Mouse (Mus musculus): Measurements from ENCODE around the gene Egflam.

Egflam gene

DNA sequence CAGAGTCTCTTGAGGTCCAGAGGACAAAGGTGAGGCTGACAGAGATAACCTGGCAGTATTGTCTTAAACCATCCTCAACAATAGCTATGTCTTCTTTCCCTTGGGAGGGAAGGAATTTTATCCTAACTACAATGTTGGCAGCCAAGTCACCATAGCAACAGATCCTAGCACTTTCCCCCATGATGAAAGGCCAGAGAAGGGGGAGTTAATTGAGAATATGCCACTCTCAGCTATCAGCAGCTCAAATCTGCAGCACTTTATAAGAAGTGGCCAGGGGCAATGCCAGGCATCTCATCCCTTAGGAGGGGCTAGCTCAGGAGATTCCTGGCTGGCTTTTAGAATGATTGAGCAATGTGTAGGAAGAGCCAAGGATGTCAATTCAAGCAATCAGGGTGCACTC is 105.3 kb downstream of the Egflam start:
- DNase-seq (ENCODE audit: low spot score in 2 of 2): no peak

DNA sequence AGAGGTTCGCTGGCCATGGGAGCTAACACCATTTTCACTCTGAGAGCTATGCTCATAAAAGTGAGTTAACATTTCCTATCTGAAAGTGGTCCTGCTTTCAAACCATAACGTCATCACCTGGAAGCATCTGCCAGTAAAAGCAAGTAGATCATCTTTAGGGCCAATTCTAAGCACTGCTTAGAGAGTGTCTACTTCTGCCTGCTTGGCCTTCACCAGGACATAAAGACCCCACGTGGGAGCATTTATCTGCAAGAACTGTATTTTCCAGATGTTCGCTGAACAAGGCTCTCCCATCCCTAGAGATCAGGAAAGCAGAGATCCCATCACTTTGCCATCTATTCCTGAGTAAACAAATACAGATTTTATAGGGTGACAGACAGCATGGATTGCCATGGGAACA is 108.2 kb downstream of the Egflam start:
- DNase-seq (ENCODE audit: low spot score in 2 of 2): no peak

DNA sequence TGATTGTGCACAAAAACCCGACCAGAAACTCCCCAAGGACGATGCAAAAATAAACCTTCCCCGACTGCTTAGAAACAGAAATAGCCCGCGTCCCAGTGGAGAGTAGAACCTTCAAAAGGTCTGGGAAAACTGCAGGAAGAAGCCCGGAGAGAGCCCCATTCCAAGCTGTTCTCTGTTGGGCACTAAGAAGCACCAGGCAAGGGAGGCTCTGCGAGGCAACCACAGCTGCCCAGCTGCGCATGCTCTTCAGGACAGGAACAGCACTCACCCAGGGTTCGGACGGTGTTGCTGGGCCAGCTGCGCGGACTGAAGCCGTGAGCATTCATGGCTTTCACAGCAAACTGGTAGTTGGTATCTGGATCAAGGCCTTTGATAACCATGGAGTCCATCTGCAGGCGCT is 108.7 kb downstream of the Egflam start:
- no peak for DNase-seq (ENCODE audit: low spot score in 2 of 2)

DNA sequence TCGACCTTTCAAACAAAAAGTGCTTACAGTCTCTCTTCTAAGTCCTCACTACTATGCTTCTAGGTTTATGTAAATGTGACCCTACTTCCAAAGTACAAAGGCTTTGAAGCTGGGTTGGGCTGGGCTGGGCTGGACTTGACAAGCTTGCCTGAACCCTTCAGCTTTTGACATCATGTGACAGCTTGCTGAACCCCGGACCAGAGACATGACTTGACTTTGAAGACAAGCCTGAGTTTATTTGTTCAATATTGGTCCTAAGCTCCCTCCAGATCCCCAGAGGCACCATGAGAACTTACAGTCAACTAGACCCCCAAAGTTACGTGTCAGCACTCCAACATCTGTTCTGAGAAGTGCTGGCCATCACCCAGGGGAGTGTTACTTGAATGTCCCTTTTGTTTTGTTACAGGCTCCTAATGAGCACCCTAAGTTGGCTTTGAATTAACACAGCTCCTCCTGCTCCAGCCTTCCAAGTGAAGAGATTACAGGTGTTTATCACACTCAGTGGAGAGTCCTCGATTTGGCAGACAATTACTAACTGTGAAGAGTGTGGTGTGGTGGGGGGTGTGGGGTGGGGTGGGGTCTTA is 109.3 kb downstream of the Egflam start:
- DNase-seq (ENCODE audit: low spot score in 2 of 2): no peak

DNA sequence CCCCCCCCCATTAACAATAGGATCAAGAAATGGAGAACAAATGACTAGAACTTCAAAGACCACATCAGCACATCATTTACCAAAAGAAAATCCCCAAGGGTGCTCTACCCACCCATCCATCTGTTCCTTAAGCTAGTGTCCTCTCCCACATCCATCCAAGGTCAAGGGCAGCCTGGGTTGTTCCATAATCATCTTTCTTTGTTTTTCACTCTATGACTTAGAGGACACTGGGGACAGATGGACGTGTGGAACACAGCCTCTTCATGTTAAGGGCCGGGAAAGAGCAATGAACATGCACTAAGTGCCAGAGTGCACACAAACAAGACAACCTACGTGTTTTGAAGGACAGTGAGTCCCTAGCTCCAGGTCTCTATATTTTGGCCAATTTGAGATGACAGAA is 110.3 kb downstream of the Egflam start:
- no peak for DNase-seq (ENCODE audit: low spot score in 2 of 2)

DNA sequence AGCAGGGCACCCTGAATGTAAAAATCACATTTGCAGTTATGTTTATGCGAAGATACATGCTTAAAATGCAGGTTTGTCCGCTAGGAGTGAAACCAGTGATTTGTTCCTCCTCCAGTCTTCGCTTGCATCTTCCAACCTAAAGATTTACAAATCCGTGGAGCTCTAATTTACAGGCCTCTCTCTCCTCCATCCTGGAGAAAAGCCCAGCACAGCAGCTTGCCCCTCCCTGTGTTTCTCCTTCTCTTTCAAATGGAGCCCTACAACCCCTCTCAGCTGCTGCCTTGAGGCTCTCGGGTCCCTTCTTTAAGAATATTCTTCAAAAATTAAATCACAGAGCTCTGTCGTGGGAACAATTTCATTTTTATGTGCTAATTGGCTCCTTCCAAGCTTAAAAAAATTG is 116.6 kb downstream of the Egflam start:
- DNase-seq (ENCODE audit: low spot score in 2 of 2): no peak

DNA sequence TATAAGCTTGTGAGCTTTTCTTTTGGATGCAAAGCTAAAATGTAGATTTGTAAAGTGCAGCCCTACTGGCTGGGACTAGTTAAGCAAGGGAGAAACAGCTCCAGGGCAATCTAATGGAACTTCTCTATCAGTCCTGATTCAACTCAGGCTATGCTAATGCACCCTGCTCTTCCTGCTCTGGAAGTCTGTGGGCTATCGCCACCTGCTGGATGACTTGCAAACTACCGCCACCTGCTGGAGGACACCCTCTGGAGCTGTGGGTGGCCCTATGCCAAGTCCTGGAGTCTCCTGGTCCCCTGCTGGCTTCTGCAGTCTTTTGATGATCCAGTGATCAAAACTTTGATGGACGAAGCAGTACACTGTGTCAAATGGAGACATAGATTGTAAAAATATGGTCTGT is 134.4 kb downstream of the Egflam start:
- peak; percentile 47 to 75 for DNase-seq (ENCODE audit: low spot score in 2 of 2)

DNA sequence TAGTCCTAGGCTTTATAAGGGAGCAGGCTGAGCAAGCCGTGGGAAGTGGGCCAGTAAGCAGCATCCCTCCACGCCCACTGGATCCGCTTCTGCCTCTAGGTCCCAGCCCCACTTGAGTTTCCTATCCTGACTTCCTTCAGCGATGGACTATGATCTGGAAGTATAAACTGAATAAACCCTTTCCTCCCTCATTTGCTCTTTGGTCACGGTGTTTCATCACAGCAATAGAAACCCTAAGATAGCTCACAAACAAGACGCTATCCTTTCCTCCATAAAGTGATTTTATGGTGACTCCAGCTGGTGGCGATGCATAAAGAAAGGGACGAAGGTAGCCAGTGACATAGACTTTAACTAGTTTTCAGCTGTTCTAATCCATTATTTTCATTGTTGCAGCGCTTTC is 134.9 kb downstream of the Egflam start:
- no peak for DNase-seq (ENCODE audit: low spot score in 2 of 2)

DNA sequence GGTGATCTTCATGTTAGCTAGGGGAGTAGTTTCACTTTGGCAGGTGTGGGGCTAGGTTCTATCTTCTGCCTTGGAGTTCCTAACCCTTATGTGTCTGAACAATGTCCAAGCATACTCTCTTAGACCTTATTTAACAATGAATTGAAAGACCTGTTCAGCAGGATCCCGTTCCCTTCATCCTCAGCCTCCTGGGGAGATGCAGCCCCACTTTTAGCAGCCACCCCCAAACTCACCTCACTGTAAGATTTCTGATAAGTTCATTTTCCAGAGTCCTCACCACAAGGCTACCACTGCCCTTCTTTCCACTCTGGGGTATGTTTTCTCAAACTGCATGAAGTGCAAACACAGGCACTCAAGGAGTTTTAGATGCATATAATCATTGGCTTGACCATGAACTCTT is 136.8 kb downstream of the Egflam start:
- DNase-seq (ENCODE audit: low spot score in 2 of 2): no peak

DNA sequence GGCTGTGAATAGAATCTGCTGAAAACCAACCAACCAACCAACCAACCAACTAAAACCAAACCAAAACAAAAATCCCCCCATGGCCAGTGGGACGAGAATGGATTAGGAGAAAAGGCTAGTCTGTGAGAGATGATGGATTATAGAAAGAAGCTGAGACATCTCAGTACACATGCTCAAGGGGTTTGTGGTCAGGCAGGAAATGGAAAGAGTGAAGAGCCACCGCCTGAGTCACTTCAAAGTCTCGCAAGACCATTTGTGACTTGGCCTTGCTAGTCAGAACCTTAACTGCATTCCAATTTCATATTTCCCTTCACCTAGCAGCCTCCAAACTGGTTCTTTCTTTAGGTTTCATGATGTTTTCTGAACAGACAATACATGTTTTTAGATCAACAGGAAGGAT is 141.6 kb downstream of the Egflam start:
- no peak for DNase-seq (ENCODE audit: low spot score in 2 of 2)

DNA sequence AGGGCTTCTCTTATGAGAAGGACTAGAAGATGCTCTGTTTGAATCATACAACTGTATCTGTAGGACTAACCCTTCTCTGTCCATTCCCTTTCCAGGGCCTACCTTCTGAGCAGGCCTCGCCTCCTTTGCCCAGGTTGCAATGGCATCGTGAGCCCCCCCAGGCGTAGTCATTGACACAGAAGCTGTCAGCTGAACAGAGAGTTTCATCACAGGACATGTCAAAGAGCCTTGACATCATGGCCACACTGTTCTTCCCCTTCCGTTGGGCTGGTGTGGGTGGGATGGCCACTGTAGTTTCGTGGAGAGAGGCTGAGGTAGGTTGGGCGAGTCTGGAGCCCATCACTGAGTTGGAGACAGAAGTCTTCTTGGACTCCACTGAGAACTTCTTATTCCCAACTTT is 144.9 kb downstream of the Egflam start:
- no peak for DNase-seq (ENCODE audit: low spot score in 2 of 2)

DNA sequence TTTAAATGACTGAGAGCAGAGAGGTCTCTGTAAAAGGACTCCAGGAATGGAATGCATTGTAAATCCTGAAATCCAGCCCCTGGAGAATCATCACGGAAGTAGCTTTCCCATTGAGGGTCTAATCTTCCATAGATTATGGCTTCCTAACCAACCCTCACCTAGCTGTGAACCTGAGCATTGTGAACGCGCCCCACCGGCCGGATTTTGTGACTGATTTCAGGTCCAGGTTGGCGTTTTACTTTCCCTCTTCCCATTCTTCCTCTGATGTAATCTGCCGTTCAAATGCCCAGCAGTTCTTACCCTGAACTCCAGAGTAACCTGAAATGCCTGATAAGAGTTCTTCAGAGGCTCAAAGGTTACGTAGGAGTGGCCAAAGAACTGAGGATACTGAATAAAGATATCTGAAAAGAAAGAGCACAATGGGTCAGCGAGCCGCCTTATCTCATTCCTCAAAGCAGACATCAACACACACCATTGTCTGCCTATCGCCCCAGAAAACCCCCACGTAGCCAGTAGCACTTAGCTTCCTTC is 146.0 kb downstream of the Egflam start:
- DNase-seq (ENCODE audit: low spot score in 2 of 2): no peak

DNA sequence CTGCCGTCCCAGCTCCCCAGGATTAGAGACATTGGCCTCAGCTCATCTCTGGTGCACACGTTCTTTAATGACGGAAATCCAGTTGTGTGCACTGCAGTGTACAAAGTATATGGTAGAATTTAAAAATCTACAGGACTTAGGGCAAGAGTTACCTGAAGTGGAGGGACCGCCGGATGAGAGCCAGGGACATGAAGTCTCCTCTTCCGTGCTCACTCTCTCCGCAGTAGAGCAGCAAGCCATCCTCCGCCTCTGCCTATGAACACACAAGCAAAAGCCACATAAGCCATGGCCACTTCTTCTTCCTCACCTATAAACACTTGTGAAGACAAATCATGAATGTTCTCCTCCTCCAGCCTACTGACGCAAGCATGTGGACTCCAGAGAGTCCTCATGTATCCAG is 147.2 kb downstream of the Egflam start:
- DNase-seq (ENCODE audit: low spot score in 2 of 2): no peak

DNA sequence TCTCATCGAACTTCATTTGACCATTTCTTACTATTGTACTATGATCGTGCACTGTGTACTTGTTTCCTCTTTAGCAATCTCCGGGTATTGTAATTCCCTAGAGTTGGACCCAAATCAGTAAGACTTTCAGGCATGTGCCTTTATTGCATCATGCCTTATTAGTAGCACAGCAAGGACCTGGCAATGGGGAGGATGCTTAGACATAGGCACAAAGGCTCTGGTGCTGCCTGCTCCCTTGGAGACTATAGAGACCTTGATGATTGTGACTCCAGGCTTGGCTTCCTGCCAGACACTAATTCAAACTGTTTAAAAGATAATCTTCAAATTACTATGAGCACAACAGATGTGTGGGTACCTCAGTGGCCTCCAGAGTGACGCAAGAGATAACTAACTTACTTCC is 149.0 kb downstream of the Egflam start:
- no peak for DNase-seq (ENCODE audit: low spot score in 2 of 2)

DNA sequence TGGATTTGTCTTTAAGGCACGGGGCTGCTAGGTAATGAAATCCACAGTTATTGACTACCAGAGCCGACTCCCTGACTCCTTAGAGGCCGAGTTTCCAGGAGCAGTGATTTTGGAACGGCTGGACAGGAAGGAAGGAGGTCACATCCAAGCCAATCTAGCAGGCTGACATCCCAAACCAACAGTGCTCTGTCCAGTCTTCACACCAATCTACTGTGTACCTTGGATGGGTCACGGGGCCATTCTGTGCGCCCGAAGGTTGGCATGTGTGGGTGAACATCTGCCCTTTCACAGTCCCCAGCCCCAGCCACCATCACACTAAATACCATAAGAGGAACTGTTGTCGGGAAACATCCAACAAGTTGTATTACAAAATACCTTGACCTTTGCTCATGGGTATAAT is 150.9 kb downstream of the Egflam start:
- DNase-seq (ENCODE audit: low spot score in 2 of 2): no peak

DNA sequence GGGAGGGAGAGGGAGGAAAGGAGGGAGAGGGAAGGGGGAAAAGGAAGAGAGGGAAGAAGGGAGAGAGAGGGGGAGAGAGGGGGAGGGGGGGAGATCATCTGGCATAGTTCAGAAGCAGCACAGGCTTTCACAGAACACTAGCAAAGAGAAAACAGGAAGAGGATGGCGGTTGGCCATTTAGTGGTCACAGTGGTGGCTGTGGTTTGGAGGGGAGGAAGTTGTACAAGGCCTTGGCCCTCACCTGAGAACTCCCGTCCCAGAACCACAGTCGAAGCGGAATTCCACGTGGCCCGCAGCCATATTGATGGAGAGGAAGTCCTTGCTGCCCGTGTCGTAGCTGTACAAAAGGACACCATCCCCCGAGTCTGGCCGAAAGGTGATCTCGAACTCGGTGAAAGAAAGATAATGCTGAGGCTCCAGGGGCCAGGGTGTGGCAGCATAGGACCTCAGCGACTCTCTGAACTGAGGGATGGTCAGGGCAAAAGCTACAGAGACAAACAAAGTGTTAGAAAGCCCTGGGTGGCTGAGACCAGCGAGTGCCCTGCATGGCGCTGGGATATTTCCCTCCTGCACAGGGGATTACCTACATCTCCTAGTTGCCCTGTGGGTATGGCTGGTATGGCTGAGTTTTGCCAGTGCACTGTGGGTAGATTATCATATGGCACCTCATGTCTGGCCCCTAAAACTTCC is 155.9 kb downstream of the Egflam start:
- no peak for DNase-seq (ENCODE audit: low spot score in 2 of 2)

DNA sequence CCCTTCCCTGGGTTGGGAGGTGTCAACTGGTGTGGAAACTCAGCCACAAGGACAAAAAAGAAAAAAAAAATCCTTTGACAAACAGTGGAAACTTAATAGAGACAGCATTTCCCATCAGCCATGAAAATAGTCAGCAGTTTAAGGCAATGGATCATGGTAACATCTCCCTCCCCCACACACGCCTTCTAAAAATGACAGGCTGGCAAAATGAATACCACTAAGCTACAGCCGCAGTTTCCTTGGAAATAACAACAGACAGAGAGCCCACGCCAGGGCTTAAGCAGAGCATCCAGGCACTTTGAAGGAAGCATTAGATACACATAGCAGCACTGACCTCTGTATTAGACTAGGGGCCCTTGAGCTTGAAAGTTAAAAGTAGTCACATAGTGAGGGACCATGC is 157.2 kb downstream of the Egflam start:
- no peak for DNase-seq (ENCODE audit: low spot score in 2 of 2)

DNA sequence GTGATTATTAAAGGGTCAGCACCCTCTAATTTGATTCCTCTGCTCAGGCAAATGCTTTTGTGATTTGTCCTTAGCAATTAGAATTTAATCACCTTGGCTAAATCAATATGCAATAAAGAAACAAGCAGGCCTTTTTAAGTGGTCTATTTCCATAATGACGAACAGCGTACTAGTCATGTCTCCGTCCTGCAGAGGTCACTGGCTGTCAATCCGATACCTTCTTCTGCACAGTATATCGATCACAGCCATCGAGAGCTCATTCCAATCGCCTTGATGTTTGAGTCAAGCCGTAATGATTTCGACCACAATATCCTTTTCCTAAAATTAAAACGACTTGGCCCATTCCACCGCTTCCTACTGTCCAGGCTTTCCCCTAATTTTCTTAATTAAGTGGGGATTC is 158.3 kb downstream of the Egflam start:
- DNase-seq (ENCODE audit: low spot score in 2 of 2): no peak

DNA sequence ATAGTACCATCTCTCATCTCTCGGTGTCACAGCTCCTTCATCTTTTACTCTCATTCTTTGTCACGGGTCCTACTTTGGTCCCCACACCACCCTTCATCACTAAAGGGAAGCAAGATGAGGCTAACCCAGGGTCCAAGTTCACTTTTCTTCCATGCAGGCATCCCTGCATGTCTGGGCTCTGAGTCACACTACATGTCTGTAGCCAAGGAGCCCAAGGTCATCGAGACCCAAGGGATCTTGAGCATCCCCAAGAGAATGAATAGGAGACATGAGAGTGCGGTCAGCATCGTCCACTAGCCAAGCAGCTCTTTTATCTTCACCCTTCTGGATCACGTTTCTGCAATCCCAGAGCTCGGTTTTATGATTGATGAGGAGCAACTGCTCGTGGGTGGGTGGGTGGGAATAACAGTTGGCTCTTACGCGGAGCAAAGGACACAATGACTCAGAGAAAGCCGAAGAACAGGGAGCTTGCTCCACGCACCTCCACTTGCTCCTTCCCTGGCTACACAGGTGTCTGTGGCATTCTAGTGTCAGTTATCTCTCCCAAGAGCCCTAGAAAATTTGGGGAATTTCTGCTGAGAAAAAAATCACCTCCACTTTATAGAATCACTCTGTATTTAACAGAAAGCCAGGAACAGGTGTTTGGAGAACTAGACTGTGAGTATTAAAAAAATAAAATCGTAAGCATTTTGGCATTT is 164.7 kb downstream of the Egflam start:
- DNase-seq (ENCODE audit: low spot score in 2 of 2): no peak

DNA sequence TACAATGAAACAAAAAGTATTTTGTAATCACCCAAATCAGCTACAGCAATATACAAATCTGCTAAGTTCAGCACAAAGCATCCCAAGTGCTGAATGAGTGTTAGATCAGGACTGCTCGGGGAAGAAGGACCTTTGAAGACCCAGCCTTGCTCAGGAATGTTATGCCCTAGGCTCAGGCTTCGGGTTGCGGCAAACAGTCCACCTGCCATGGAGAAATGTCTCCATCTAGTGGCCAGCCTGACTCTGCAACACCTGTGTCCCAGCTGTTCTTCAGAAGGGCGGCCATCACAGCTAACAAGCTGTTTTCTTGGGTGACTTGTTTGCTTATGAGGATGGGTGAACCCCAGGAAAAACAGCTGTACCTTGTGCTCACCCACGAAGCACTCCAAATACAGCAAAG is 172.0 kb downstream of the Egflam start:
- DNase-seq (ENCODE audit: low spot score in 2 of 2): peak; percentile 62 to 79

DNA sequence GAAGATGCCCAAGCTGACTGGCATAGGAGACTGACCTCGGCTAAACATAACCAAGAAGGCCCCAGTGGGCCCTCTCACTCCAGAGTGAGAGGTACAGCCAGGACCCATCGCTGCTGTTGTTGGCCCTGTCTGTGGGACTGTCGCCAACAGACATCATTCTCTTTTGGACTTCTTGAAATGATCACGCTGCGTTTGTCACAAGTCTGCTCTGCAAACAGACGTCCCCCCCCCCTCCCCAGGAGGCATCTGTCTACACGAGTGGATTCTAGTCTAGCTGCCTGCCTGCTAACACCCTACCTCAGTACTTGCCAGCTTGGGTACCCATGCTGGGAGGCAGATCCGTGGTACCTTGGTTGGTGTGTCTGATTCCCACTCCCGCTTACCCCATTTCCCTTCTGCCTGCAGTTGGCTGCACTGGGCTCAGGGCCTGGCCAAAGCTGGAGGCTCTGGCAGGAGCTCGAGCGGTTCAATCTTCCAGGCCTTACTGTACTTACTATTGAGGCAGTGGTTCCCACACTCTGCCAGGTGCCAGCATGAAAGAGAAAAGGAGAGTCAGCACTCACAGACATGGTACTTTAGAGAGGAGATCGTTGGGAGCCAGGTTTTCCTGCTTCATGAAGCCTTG is 173.9 kb downstream of the Egflam start:
- peak in 1 of 2 experiments; percentile 49 for DNase-seq (ENCODE audit: low spot score in 2 of 2)

DNA sequence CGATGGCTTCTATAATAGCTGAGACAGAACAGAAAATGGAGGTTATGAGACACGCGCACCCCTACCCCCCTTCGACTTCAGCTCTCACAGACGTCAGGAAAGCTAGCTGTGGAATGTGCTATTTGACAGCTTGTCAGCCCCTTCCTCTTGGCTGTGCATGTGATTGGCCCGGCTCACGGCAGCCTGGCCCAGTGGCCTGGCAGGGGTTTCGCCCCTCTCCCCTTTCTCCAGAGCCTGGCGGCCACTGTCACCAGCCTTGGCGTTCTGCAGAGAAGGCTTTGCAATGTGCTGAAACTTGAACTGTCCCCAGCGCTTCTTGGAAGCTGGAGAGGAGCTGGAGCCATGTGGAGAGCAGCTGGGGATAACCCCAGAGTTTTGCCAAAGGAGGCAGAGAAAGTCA is 175.4 kb downstream of the Egflam start:
- DNase-seq (ENCODE audit: low spot score in 2 of 2): peak in 1 of 2 experiments; percentile 39

DNA sequence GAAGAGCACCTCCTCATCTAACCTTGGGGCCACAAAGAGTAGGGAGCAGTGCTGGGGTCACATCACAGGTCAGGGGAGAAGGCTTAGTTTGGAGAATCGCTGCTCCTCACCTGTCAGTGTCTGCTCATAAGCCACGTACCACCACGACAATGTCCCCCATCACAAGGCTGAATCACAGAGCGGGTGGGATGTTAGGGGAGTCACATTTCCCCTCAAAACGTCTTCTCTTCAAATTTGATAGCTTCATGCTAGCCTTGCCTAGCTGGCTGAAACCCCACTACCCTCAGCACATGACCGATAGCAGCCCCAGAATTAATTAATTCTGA is 181.0 kb downstream of the Egflam start:
- no peak for DNase-seq (ENCODE audit: low spot score in 2 of 2)
